Mouse (Mus musculus) stomach, embryonic 15.5 days (tissue): Measurements from ENCODE around the gene 1700025G04Rik. TPM values are rescaled to one million over a fixed set of nuclear protein-coding genes. Genes with fewer than 3 reads are reported as not detected.

Experiments used
- ATAC-seq: fragments of 200-750 bp; cut with Nextera tagmentation; 2 replicates; pipeline ENCODE4 v1.8.0; 2017; ENCODE audit warnings: low read depth, moderate number of reproducible peaks, moderate TSS enrichment; ENCODE audit not compliant: insufficient read depth, low FRiP score
- H3K27ac ChIP-seq: fragments of 300-500 bp; sonication (generic); 2 replicates; pipeline ENCODE4 v1.5.1; 2015; ENCODE audit warnings: mild to moderate bottlenecking, inconsistent platforms
- H3K27me3 ChIP-seq: fragments of 300-500 bp; sonication (generic); replicated peaks from 2 replicates; pipeline ENCODE4 v1.6.1; 2015; ENCODE audit warnings: inconsistent platforms
- H3K36me3 ChIP-seq: fragments of 300-500 bp; sonication (generic); 2 replicates; pipeline ENCODE4 v1.6.1; 2015; ENCODE audit warnings: inconsistent platforms
- H3K4me1 ChIP-seq: fragments of 300-500 bp; sonication (generic); 2 replicates; pipeline ENCODE4 v1.6.1; 2015; ENCODE audit warnings: inconsistent platforms
- H3K4me2 ChIP-seq: fragments of 300-500 bp; sonication (generic); 2 replicates; pipeline ENCODE4 v1.6.1; 2015; ENCODE audit warnings: mild to moderate bottlenecking, inconsistent platforms
- H3K4me3 ChIP-seq: fragments of 300-500 bp; sonication (generic); replicated peaks from 2 replicates; pipeline ENCODE4 v1.5.1; 2015; ENCODE audit warnings: inconsistent platforms
- H3K9ac ChIP-seq: fragments of 300-500 bp; sonication (generic); 2 replicates; pipeline ENCODE4 v1.6.1; 2015; ENCODE audit warnings: inconsistent platforms
- H3K9me3 ChIP-seq: fragments of 300-500 bp; sonication (generic); 2 replicates; pipeline ENCODE4 v1.6.1; 2016; ENCODE audit warnings: inconsistent platforms
- WGBS: fragments of 180-500 bp; shearing (Covaris S2); methylation state at CpG from one replicate; pipeline ENCODE4 v1.1.7; 2015; 5-methylcytosine and 5-hydroxymethylcytosine counted together
- polyA plus RNA-seq: library from polyadenylated mRNA; unstranded; fragments of >200 nt; fragmentation: Nextera tagmentation; extraction: Ambion mirVana; gene quantifications from 2 replicates; pipeline ENCODE4 v1.2.1, GENCODE M21; 2015

1700025G04Rik gene
- polyA plus RNA-seq, 1 experiment from 2014 or later, result 35.2 TPM

GRCm38 (mm10) chr1:152006529-152006928, 83.4 kb downstream of the 1700025G04Rik start:
- Histone ChIP-seq H3K36me3 (no peaks in the 10 kb centered on the region), H3K9ac (no peak overlapping the region), H3K4me2 (no peak overlapping the region), H3K4me1 (no peaks in the 10 kb centered on the region), H3K4me3 (no peak overlapping the region), H3K27ac (no peak overlapping the region), H3K27me3 (no peaks in the 10 kb centered on the region), H3K9me3 (no peaks in the 10 kb centered on the region)
- no peak for ATAC-seq
- 89% methylated on average over 6 of the region's 6 CpGs for WGBS

- no peaks in the 10 kb centered on the region for H3K36me3 ChIP-seq
- no peak overlapping the region for H3K27ac ChIP-seq
- no peaks in the 10 kb centered on the region for H3K4me1 ChIP-seq
- no peak overlapping the region for H3K4me2 ChIP-seq
- no peaks in the 10 kb centered on the region for H3K9me3 ChIP-seq
- WGBS, result 91% methylated on average over 6 of the region's 6 CpGs
- H3K27me3 ChIP-seq, result no peaks in the 10 kb centered on the region
- no peak for ATAC-seq
- no peak overlapping the region for H3K9ac ChIP-seq
- H3K4me3 ChIP-seq, result no peak overlapping the region
Measured at GRCm38 (mm10) chr1:152004509-152004908, 85.4 kb downstream of the 1700025G04Rik start.

GRCm38 (mm10) chr1:152000461-152000860, 89.5 kb downstream of the 1700025G04Rik start:
- Histone ChIP-seq H3K36me3 (no peaks in the 10 kb centered on the region), H3K4me1 (0 out of 2 replicates have a peak, but pooled peaks cover 4% of the 10 kb centered on the region), H3K9me3 (no peaks in the 10 kb centered on the region), H3K4me3 (no peak overlapping the region), H3K27me3 (no peaks in the 10 kb centered on the region), H3K9ac (no peak overlapping the region), H3K27ac (no peak overlapping the region), H3K4me2 (no peak overlapping the region)
- no peak for ATAC-seq
- WGBS, result 86% methylated on average over 5 of the region's 5 CpGs

- no peaks in the 10 kb centered on the region for H3K36me3 ChIP-seq
- H3K4me3 ChIP-seq, result no peak overlapping the region
- 64% methylated on average over 7 of the region's 7 CpGs for WGBS
- ATAC-seq, result no peak
- H3K9ac ChIP-seq, result no peak overlapping the region
- no peak overlapping the region for H3K27ac ChIP-seq
- 0 out of 2 replicates have a peak, but pooled peaks cover 4% of the 10 kb centered on the region for H3K4me1 ChIP-seq
- no peaks in the 10 kb centered on the region for H3K27me3 ChIP-seq
- no peaks in the 10 kb centered on the region for H3K9me3 ChIP-seq
- H3K4me2 ChIP-seq, result no peak overlapping the region
Measured at GRCm38 (mm10) chr1:151999424-151999842, 90.5 kb downstream of the 1700025G04Rik start.

- H3K9ac ChIP-seq, result no peak overlapping the region
- H3K4me1 ChIP-seq, result 0 out of 2 replicates have a peak, but pooled peaks cover 4% of the 10 kb centered on the region
Measured at GRCm38 (mm10) chr1:151998721-151999206, 91.2 kb downstream of the 1700025G04Rik start.

GRCm38 (mm10) chr1:151997591-151997990, 92.3 kb downstream of the 1700025G04Rik start:
- WGBS, result 78% methylated on average over 7 of the region's 7 CpGs
- Histone ChIP-seq H3K4me3 (no peak overlapping the region), H3K36me3 (no peaks in the 10 kb centered on the region), H3K27me3 (no peaks in the 10 kb centered on the region), H3K9me3 (no peaks in the 10 kb centered on the region), H3K9ac (no peak overlapping the region), H3K4me2 (no peak overlapping the region), H3K27ac (no peak overlapping the region), H3K4me1 (0 out of 2 replicates have a peak, but pooled peaks cover 4% of the 10 kb centered on the region)
- ATAC-seq, result no peak

More at GRCm38 (mm10) chr1:151998721-151999206, 91.2 kb downstream of the 1700025G04Rik start:
- no peak overlapping the region for H3K27ac ChIP-seq
- no peaks in the 10 kb centered on the region for H3K36me3 ChIP-seq
- H3K27me3 ChIP-seq, result no peaks in the 10 kb centered on the region
- no peak overlapping the region for H3K4me2 ChIP-seq
- ATAC-seq, result no peak
- no peaks in the 10 kb centered on the region for H3K9me3 ChIP-seq
- WGBS, result 68% methylated on average over 8 of the region's 8 CpGs
- H3K4me3 ChIP-seq, result no peak overlapping the region

- Histone ChIP-seq H3K9me3 (no peaks in the 10 kb centered on the region; the same call in 1 of the 2 replicates), H3K36me3 (no peaks in the 10 kb centered on the region), H3K27me3 (no peaks in the 10 kb centered on the region), H3K27ac (no peak overlapping the region), H3K4me1 (0 out of 2 replicates have a peak, but pooled peaks cover 4% of the 10 kb centered on the region), H3K4me3 (no peak overlapping the region), H3K9ac (no peak overlapping the region), H3K4me2 (no peak overlapping the region)
- WGBS, result 57% methylated on average over 10 of the region's 10 CpGs
- ATAC-seq, result no peak
Measured at GRCm38 (mm10) chr1:151995948-151996697, 93.8 kb downstream of the 1700025G04Rik start.

GRCm38 (mm10) chr1:151994271-151994670, 95.7 kb downstream of the 1700025G04Rik start:
- Histone ChIP-seq H3K4me1 (0 out of 2 replicates have a peak, but pooled peaks cover 4% of the 10 kb centered on the region), H3K9ac (no peak overlapping the region), H3K27me3 (no peaks in the 10 kb centered on the region), H3K36me3 (no peaks in the 10 kb centered on the region), H3K27ac (no peak overlapping the region), H3K4me3 (no peak overlapping the region), H3K4me2 (no peak overlapping the region), H3K9me3 (no peaks in the 10 kb centered on the region; the same call in 1 of the 2 replicates)
- ATAC-seq, result no peak
- 84% methylated on average over 6 of the region's 6 CpGs for WGBS

GRCm38 (mm10) chr1:151991505-151991904, 98.4 kb downstream of the 1700025G04Rik start:
- H3K4me3 ChIP-seq, result no peak overlapping the region
- H3K4me2 ChIP-seq, result no peak overlapping the region
- no peaks in the 10 kb centered on the region for H3K27me3 ChIP-seq
- no peak overlapping the region for H3K27ac ChIP-seq
- no peaks in the 10 kb centered on the region; the same call in 1 of the 2 replicates for H3K9me3 ChIP-seq
- no peak overlapping the region for H3K9ac ChIP-seq
- H3K4me1 ChIP-seq, result 0 out of 2 replicates have a peak, but pooled peaks cover 1% of the 10 kb centered on the region
- H3K36me3 ChIP-seq, result no peaks in the 10 kb centered on the region
- ATAC-seq, result no peak
- WGBS, result 92% methylated on average over 4 of the region's 4 CpGs

GRCm38 (mm10) chr1:151990615-151991014, 99.3 kb downstream of the 1700025G04Rik start:
- Histone ChIP-seq H3K4me2 (no peak overlapping the region), H3K36me3 (no peaks in the 10 kb centered on the region), H3K9me3 (no peaks in the 10 kb centered on the region; the same call in 1 of the 2 replicates), H3K4me1 (no peaks in the 10 kb centered on the region), H3K27me3 (no peaks in the 10 kb centered on the region), H3K9ac (no peak overlapping the region), H3K4me3 (no peak overlapping the region), H3K27ac (no peak overlapping the region)
- 52% methylated on average over 4 of the region's 4 CpGs for WGBS
- ATAC-seq, result no peak

GRCm38 (mm10) chr1:151988713-151989112, 101.2 kb downstream of the 1700025G04Rik start:
- no peak overlapping the region for H3K27ac ChIP-seq
- H3K27me3 ChIP-seq, result no peaks in the 10 kb centered on the region
- ATAC-seq, result no peak
- H3K4me1 ChIP-seq, result no peaks in the 10 kb centered on the region
- no peak overlapping the region for H3K4me3 ChIP-seq
- no peak overlapping the region for H3K4me2 ChIP-seq
- H3K36me3 ChIP-seq, result no peaks in the 10 kb centered on the region
- 71% methylated on average over 7 of the region's 7 CpGs for WGBS
- no peak overlapping the region for H3K9ac ChIP-seq
- no peaks in the 10 kb centered on the region; the same call in 1 of the 2 replicates for H3K9me3 ChIP-seq

GRCm38 (mm10) chr1:151988066-151988465, 101.9 kb downstream of the 1700025G04Rik start:
- WGBS, result 84% methylated on average over 8 of the region's 8 CpGs

More at GRCm38 (mm10) chr1:151988066-151988465, 101.9 kb downstream of the 1700025G04Rik start:
- H3K27ac ChIP-seq, result no peak overlapping the region
- no peaks in the 10 kb centered on the region for H3K36me3 ChIP-seq
- no peak for ATAC-seq
- H3K9me3 ChIP-seq, result no peaks in the 10 kb centered on the region; the same call in 1 of the 2 replicates
- no peak overlapping the region for H3K4me2 ChIP-seq
- H3K27me3 ChIP-seq, result no peaks in the 10 kb centered on the region
- H3K4me1 ChIP-seq, result no peaks in the 10 kb centered on the region
- H3K4me3 ChIP-seq, result no peak overlapping the region
- H3K9ac ChIP-seq, result no peak overlapping the region
